Mouse (Mus musculus) hindbrain, embryonic 12.5 days (tissue): ENCODE measurements around the gene Pafah1b2. TPM values are rescaled to one million over a fixed set of nuclear protein-coding genes. Genes with fewer than 3 reads are reported as not detected.

Experiments
- ATAC-seq: fragments of 200-750 bp; cut with Nextera tagmentation; 2 replicates; pipeline ENCODE4 v1.8.0; 2017; ENCODE audit warnings: moderate TSS enrichment; ENCODE audit not compliant: low FRiP score
- H3K27ac ChIP-seq: fragments of 300-500 bp; sonication (generic); 2 replicates; pipeline ENCODE4 v1.5.1; 2016; ENCODE audit warnings: mild to moderate bottlenecking
- H3K27me3 ChIP-seq: fragments of 300-500 bp; sonication (generic); 2 replicates; pipeline ENCODE4 v1.6.1; 2016; ENCODE audit warnings: mild to moderate bottlenecking
- H3K36me3 ChIP-seq: fragments of 300-500 bp; sonication (generic); 2 replicates; pipeline ENCODE4 v1.6.1; 2016; ENCODE audit warnings: mild to moderate bottlenecking
- H3K4me1 ChIP-seq: fragments of 300-500 bp; sonication (generic); 2 replicates; pipeline ENCODE4 v1.6.1; 2016
- H3K4me2 ChIP-seq: fragments of 300-500 bp; sonication (generic); replicated peaks from 2 replicates; pipeline ENCODE4 v1.6.1; 2016; ENCODE audit warnings: mild to moderate bottlenecking
- H3K4me3 ChIP-seq: fragments of 300-500 bp; sonication (generic); 2 replicates; pipeline ENCODE4 v1.5.1; 2016; ENCODE audit warnings: mild to moderate bottlenecking
- H3K9ac ChIP-seq: fragments of 300-500 bp; sonication (generic); 2 replicates; pipeline ENCODE4 v1.6.1; 2016; ENCODE audit warnings: mild to moderate bottlenecking, moderate library complexity
- H3K9me3 ChIP-seq: fragments of 300-500 bp; sonication (generic); replicated peaks from 2 replicates; pipeline ENCODE4 v1.6.1; 2016; ENCODE audit warnings: mild to moderate bottlenecking
- WGBS: fragments of 180-500 bp; shearing (Covaris S2); methylation state at CpG from one replicate; pipeline ENCODE4 v1.1.7; 2016; 5-methylcytosine and 5-hydroxymethylcytosine counted together
- polyA plus RNA-seq: library from polyadenylated mRNA; unstranded; fragments of >200 nt; fragmentation: Nextera tagmentation; extraction: Ambion mirVana; gene quantifications from 2 replicates; pipeline ENCODE4 v1.2.1, GENCODE M21; 2016

Pafah1b2 gene
- polyA plus RNA-seq, 1 experiment from 2014 or later = 290 TPM

DNA sequence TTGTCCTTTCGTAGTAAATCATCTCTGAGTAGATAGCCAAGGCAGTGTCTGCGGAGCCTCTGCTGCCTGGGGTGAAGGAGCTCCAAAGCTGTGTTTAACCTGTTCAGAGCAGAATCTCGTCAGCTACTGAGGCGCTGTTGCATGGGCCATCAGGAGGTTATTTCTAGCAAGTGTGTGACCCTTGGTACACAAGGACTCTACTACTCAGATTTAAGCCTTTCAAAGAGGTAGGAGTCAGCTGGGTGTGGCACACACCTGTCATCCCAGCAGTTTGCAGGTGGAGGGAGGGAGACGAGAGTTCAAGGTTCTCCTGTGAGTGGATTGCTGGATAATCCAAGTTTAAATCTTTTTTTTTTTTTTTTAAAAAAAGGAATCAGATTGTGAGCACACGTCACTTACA lies 7.5 kb upstream of the Pafah1b2 start:
- 82% methylated on average over 6 of the region's 6 CpGs for WGBS
- no peak overlapping the region for H3K27ac ChIP-seq
- H3K4me3 ChIP-seq = no peak overlapping the region
- no peak overlapping the region for H3K9ac ChIP-seq
- H3K27me3 ChIP-seq = no peaks in the 10 kb centered on the region
- H3K36me3 ChIP-seq = 0 out of 2 replicates have a peak, but pooled peaks cover 4% of the 10 kb centered on the region
- H3K9me3 ChIP-seq = no peaks in the 10 kb centered on the region
- no peak overlapping the region for H3K4me2 ChIP-seq
- no peak for ATAC-seq
- H3K4me1 ChIP-seq = peaks cover 17% of the 10 kb centered on the region

DNA sequence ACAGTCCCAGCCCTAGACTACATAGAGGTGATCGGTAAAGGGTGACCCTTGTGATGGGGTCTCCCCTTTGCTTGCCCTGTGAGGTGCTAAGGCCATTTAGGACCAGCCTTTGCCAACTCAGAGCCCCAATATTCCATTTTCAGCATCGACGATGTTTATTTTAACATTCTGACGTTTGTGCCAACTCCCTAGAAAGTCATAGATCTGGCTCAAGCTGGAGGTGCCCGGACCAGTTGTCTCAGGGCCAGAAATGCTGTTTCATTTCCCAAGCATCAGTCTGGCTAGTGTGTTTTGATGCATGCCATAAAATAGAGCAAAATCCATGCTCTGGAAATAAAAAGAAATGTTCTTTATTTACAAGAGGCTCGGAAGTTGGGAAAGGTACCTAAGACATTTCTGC lies 5.8 kb upstream of the Pafah1b2 start:
- no peak overlapping the region for H3K9ac ChIP-seq
- no peak overlapping the region for H3K4me2 ChIP-seq
- no peaks in the 10 kb centered on the region for H3K27me3 ChIP-seq
- H3K4me1 ChIP-seq = peaks cover 32% of the 10 kb centered on the region
- H3K9me3 ChIP-seq = no peaks in the 10 kb centered on the region
- WGBS = 92% methylated on average over 6 of the region's 6 CpGs
- no peak for ATAC-seq
- H3K27ac ChIP-seq = no peak overlapping the region
- 0 out of 2 replicates have a peak, but pooled peaks cover 4% of the 10 kb centered on the region for H3K36me3 ChIP-seq
- no peak overlapping the region for H3K4me3 ChIP-seq

DNA sequence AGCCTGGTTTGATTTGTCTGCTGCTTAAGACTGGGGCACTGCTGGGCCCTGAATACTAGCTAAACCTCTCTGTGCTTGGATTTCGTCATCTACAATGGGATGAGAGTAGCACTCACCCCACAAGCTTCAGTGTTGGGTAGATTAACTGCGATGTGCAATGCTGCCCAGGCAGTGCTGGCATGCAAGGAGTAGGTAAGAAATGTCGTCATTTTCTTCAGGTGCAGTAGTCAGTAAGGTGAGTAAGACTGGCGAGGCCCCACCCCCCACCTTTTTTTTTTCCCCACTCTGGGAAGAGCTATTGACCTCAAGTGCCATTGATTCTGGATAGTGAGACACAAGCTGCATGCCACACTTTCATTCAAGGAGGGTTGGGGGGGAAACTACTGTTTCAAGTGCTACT lies 3.9 kb upstream of the Pafah1b2 start:
- H3K4me2 ChIP-seq = 0 out of 2 replicates have a peak overlapping the region, but pooled peaks have one; percentile 11
- H3K9ac ChIP-seq = no peak overlapping the region
- peaks cover 41% of the 10 kb centered on the region for H3K4me1 ChIP-seq
- H3K4me3 ChIP-seq = no peak overlapping the region
- ATAC-seq = no peak
- H3K27me3 ChIP-seq = no peaks in the 10 kb centered on the region
- no peaks in the 10 kb centered on the region for H3K9me3 ChIP-seq
- no peak overlapping the region for H3K27ac ChIP-seq
- WGBS = 73% methylated on average over 4 of the region's 4 CpGs
- 0 out of 2 replicates have a peak, but pooled peaks cover 4% of the 10 kb centered on the region for H3K36me3 ChIP-seq

DNA sequence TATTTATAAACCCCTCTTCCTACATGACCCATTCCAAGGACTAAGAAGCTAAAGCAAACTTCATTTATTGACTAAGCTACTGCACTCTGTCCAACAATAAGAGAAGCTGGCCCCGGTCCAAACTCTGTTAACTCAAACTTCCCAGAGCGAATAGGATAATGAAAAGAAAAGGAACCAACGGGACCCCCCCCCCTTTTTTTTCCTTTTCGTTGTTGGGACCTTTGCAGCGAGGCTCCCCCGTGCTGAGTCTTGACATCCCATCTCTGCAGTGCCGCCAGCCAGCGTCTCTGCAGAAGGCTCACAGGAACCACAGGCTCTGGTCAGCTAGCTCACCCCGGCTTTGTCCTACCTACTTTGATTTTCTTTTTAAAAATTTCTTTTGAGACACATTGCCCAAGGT lies 3.3 kb upstream of the Pafah1b2 start:
- no peak overlapping the region for H3K27ac ChIP-seq
- no peak for ATAC-seq
- WGBS = 31% methylated on average over 9 of the region's 9 CpGs

DNA sequence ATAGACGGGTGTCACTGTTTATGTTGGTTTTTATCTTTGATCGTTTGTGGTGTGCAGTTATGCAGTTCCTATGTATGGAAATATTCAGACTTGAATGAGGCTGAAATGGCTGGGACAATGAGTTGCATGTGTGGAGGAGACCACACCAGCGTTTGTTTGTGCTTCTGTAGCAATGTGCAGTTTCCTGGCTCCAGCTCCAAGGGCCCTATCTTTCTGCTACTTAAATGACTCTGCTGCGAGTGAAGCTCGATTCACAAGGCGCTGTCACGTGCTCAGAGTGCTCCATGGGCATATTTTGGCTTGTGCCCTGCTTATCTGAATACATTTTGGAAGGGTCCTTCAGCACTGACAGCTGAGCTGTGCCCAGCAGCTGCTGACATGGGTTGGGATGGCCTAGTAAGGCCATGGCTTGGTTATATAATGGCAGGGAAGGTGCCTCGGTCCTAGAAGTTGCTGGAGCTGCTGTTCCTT lies 2.6 kb upstream of the Pafah1b2 start:
- Histone ChIP-seq H3K4me2 (peak overlapping the region; percentile 82), H3K4me3 (no peak overlapping the region), H3K4me1 (peaks cover 45% of the 10 kb centered on the region), H3K9me3 (no peaks in the 10 kb centered on the region), H3K36me3 (0 out of 2 replicates have a peak, but pooled peaks cover 4% of the 10 kb centered on the region), H3K9ac (no peak overlapping the region; the same call in 1 of the 2 replicates), H3K27ac (peak overlapping the region; percentile 8; the same call in 1 of the 2 replicates), H3K27me3 (no peaks in the 10 kb centered on the region)
- ATAC-seq = no peak
- 44% methylated on average over 8 of the region's 8 CpGs for WGBS

More for the DNA sequence above, 3.3 kb upstream of the Pafah1b2 start:
- 0 out of 2 replicates have a peak overlapping the region, but pooled peaks have one; percentile 11 for H3K4me2 ChIP-seq
- H3K9me3 ChIP-seq = no peaks in the 10 kb centered on the region
- H3K9ac ChIP-seq = no peak overlapping the region
- H3K4me1 ChIP-seq = peaks cover 45% of the 10 kb centered on the region
- 0 out of 2 replicates have a peak, but pooled peaks cover 4% of the 10 kb centered on the region for H3K36me3 ChIP-seq
- no peak overlapping the region for H3K4me3 ChIP-seq
- no peaks in the 10 kb centered on the region for H3K27me3 ChIP-seq

DNA sequence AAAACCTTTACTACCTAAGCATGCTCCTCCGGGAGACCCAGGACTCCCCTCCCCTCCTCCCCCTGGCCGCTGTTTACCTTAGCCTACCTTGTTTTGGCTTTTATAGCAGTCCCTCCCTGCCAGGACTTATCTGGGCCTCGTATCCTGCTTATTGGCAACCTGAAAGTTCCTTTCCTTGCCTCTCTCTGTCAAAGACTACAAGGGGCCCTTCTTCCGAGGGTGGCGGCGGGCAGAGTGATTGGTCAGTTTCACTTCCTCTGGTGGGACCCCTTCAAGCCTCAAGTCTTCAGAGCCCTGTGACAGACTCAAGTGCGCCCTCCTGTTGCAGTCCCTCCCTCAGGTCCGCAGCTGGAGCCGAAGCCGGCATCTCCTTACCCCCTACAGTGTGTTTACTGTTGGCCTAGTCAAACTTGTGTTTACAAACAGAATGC lies 1.8 kb upstream of the Pafah1b2 start:
- WGBS = 3% methylated on average over 10 of the region's 10 CpGs
- Histone ChIP-seq H3K4me2 (peak overlapping the region; percentile 82), H3K27me3 (no peaks in the 10 kb centered on the region), H3K4me1 (peaks cover 45% of the 10 kb centered on the region), H3K36me3 (0 out of 2 replicates have a peak, but pooled peaks cover 4% of the 10 kb centered on the region), H3K9ac (peak overlapping the region; percentile 32; the same call in 1 of the 2 replicates), H3K4me3 (peak overlapping the region; percentile 83), H3K9me3 (no peaks in the 10 kb centered on the region), H3K27ac (no peak overlapping the region)
- no peak for ATAC-seq

DNA sequence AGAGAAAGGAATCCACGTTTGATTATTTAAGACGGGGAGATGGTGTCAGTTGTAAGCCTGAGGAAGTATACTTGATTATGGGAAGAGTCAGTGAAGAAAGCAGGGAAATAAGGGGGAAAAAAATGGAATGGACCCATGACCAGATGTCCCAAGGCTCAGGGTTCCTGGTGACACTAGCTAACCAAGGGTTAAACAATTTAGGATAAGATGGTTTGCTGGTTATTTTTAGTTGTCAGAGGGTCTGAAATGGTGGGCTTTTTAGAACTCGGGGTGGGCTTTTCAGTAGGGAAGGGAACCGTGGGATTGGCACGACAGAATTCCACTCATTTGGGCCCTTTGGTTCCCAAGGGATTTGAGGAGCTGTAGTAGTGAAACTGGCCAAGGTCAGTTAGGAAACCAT lies 1.1 kb upstream of the Pafah1b2 start:
- H3K27ac ChIP-seq = peak overlapping the region; percentile 91
- under 1% methylated on average over 5 of the region's 5 CpGs for WGBS
- ATAC-seq = no peak

DNA sequence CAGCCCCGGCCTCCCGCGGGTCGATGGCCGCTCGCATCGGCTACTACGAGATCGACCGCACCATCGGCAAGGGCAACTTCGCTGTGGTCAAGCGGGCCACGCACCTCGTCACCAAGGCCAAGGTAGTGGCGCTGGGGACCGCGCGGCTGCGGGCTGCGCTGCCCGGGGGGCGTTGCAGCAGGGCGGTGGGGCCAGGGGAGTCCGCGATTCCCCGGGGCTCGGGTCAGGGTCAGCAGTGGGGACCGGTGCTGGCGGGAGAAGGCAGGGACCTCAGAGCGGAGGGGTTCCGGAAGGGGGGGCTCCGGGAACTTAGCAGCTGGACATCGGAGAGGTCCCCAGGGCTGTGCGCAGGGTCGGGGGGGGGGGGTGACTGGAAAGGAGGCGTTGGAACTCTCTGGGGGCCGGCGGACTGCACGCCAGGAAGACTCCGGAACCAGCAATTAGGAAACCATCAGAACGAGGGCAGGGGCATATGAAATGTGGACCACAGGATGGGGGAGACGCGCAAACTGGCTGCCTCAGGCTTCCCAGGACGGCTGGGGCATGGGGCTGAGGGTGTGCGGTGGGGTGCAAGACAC lies 608 bp upstream of the Pafah1b2 start:
- Histone ChIP-seq H3K9me3 (no peaks in the 10 kb centered on the region), H3K4me3 (peak overlapping the region; percentile 83), H3K27ac (peak overlapping the region; percentile 91), H3K27me3 (no peaks in the 10 kb centered on the region), H3K36me3 (0 out of 2 replicates have a peak, but pooled peaks cover 1% of the 10 kb centered on the region), H3K9ac (peak overlapping the region; percentile 92), H3K4me2 (peak overlapping the region; percentile 82), H3K4me1 (peaks cover 45% of the 10 kb centered on the region)
- WGBS = under 1% methylated on average over 43 of the region's 46 CpGs
- ATAC-seq = peak; percentile 75

More for the DNA sequence above, 1.1 kb upstream of the Pafah1b2 start:
- Histone ChIP-seq H3K4me2 (peak overlapping the region; percentile 82), H3K27me3 (no peaks in the 10 kb centered on the region), H3K4me1 (peaks cover 45% of the 10 kb centered on the region), H3K36me3 (0 out of 2 replicates have a peak, but pooled peaks cover 4% of the 10 kb centered on the region), H3K4me3 (peak overlapping the region; percentile 83), H3K9me3 (no peaks in the 10 kb centered on the region), H3K9ac (peak overlapping the region; percentile 92)

DNA sequence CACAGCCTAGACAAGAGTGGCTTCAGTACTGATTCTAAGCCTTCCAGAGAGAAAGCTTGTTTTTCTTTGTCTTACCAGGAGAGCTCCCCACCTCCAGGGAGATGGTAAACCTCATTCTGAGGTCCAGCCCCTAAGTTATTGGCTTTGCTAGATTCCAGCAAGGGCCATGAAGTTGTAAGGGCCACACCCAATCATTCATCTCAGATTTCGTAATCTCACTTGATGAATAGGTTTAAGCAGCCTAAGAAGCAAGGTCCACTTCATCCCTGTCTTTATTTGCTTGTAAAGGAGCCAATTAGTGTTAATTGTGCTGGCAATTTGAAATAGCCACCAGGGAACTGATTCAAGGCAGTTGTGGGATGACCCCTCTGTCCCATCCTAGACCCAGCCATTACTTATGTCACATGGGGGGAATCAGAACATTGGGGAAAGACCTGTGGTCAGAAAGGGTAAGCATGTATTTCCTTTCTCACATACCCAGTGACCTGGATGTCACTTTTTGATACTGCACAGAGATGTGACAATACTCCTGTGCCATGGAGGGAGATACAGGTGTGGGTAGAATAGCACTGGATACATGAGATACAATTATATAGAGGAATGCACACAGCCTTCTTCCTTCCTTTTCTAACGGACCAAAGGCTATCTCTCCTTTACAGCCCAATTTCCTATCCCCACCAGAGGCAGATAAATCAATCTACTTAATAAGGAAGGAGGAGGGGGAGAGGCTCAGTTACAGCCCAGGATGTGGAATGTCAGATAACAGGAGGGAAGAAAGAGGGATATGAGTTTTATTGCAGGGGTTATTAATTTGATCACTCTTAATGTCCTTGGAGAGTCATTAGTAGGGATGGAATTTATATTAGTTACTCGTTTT lies 1.2 kb downstream of the Pafah1b2 start:
- WGBS = 61% methylated on average over 3 of the region's 3 CpGs
- H3K4me2 ChIP-seq = no peak overlapping the region; the same call in 1 of the 2 replicates
- no peaks in the 10 kb centered on the region for H3K9me3 ChIP-seq
- no peaks in the 10 kb centered on the region for H3K27me3 ChIP-seq
- peaks cover 41% of the 10 kb centered on the region for H3K4me1 ChIP-seq
- H3K4me3 ChIP-seq = no peak overlapping the region
- H3K36me3 ChIP-seq = no peaks in the 10 kb centered on the region
- no peak overlapping the region for H3K27ac ChIP-seq
- ATAC-seq = no peak
- no peak overlapping the region for H3K9ac ChIP-seq

DNA sequence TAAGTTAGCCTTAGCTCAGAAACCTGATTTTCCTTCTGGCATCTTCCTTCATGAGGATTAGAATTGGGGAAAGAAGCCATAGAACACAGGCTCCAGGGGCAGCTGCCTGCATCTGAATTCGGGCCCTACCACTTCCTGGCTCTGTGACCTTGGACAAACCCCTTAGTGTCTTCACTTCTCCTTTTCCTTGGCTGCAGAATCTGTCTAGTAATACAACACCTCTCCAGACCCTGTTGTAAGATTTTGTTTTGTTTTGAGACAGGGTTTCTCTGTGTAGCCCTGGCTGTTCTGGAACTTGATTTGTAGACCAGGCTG lies 2.9 kb downstream of the Pafah1b2 start:
- Histone ChIP-seq H3K36me3 (no peaks in the 10 kb centered on the region), H3K27me3 (no peaks in the 10 kb centered on the region), H3K9ac (no peak overlapping the region), H3K27ac (no peak overlapping the region), H3K4me3 (no peak overlapping the region), H3K4me2 (no peak overlapping the region), H3K9me3 (no peaks in the 10 kb centered on the region), H3K4me1 (peaks cover 25% of the 10 kb centered on the region)
- 74% methylated on average over 1 of the region's 1 CpGs for WGBS
- ATAC-seq = no peak

DNA sequence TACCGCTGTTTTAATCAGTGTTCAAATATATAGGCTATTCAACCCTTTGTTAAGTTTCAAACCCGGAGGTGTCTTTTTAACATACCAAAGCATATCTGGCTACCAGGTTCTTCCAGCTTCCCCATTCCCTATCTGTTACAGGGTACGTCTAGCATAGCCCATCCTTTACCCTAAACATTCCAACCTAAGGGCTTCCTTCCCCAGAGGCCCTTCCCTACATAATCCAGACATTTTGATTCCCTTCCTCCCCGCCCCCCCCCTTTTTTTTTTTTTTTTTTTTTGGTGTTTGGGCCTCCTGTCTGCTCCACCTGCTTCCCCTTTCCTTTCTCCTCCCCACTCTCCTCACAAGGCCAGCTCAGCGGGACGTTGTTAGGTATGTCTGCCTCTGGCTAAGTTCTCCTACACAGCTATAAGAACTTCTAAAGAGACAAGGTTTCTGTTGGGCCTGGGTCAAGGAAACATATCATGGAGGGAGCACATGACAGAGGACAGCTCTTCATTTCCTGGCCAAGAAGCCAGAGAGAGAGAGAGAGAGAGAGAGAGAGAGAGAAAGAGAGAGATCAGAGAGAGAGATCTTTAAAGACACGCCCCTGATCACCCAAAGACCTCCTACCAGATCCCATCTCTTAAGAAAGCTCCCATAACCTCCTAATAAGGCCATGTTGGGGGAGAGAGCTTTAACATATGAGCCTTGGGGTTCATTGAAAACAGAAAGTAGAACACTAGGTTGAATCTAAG lies 3.4 kb downstream of the Pafah1b2 start:
- ATAC-seq = no peak
- Histone ChIP-seq H3K36me3 (no peaks in the 10 kb centered on the region), H3K27ac (no peak overlapping the region), H3K4me2 (no peak overlapping the region), H3K9me3 (no peaks in the 10 kb centered on the region), H3K4me1 (peaks cover 20% of the 10 kb centered on the region), H3K4me3 (no peak overlapping the region), H3K9ac (no peak overlapping the region), H3K27me3 (no peaks in the 10 kb centered on the region)
- 71% methylated on average over 7 of the region's 7 CpGs for WGBS

DNA sequence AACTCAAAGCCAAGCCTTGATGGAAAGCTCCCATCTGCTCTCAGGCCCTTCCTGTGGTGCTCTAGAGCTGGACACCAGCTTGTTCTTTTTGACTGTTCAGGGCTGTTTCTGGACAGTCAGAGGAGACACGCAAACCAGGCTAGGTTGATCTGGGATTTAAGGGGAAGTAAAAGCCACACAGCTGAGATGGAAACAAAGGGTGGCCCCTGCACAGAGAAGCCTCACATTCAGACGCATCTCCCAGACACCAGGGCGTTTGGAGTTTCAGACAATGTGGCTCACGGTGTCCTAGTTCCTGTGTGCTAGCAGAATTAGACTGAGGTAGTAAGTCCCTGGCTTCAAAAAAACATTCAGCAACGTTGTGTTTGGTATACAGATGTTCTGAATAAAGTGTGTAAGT lies 6.3 kb downstream of the Pafah1b2 start:
- no peak for ATAC-seq
- Histone ChIP-seq H3K9ac (no peak overlapping the region), H3K27ac (no peak overlapping the region), H3K4me1 (peaks cover 2% of the 10 kb centered on the region; the same call in 1 of the 2 replicates), H3K27me3 (no peaks in the 10 kb centered on the region), H3K36me3 (no peaks in the 10 kb centered on the region), H3K4me3 (no peak overlapping the region), H3K4me2 (no peak overlapping the region), H3K9me3 (no peaks in the 10 kb centered on the region)
- WGBS = 64% methylated on average over 5 of the region's 5 CpGs
